21 mouse cellular contexts compared by ENCODE assay signal in the genomic region with DNA sequence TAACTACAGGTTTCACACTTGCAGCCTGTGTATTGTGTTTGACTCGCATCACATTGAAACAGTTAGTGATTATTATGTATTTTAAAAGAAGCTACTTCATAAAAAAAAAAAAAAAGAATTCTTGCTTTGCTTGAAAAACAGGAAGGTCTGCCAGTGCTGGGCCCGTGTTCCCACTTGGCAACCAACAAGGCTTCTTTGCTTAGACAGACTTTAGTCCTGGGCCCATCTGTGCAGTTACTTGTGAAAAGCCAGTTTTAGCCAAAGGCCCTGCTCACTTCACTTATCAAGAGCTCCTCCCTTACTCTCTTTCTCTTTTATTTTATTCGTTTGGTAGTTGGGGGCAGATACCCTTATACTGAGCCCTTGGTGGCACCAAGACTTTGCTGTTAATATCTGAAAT. TPM values are rescaled to one million over a fixed set of nuclear protein-coding genes. Genes with fewer than 3 reads are reported as not detected.
"Had no signal": no experiment of that assay in that cellular context is flagged by ENCODE, and none has a peak within 500 bp of the region (broad histone marks: within the 10 kb centered on the region; RNA-seq: fewer than 3 reads in every experiment).

No protein-coding gene starts in this region.

- ATAC-seq: liver, postnatal 0 days; lung, postnatal 0 days; midbrain, embryonic 13.5 days; midbrain, embryonic 15.5 days had no signal

- H3K9ac ChIP-seq: liver, postnatal 0 days; lung, embryonic 15.5 days; midbrain, embryonic 13.5 days; midbrain, embryonic 15.5 days; neural tube, embryonic 12.5 days; stomach, embryonic 15.5 days had no signal

- H3K4me2 ChIP-seq: lung, embryonic 15.5 days; midbrain, embryonic 11.5 days; midbrain, embryonic 13.5 days; midbrain, embryonic 15.5 days; neural tube, embryonic 12.5 days; stomach, embryonic 15.5 days had no signal

- H3K4me1 ChIP-seq: lung, embryonic 15.5 days; megakaryocyte, embryonic 14.5 days; midbrain, embryonic 13.5 days; midbrain, embryonic 15.5 days; neural tube, embryonic 12.5 days; stomach, embryonic 15.5 days had no signal

- H3K4me3 ChIP-seq: lung, embryonic 15.5 days; megakaryocyte, embryonic 14.5 days; midbrain, embryonic 13.5 days; midbrain, embryonic 15.5 days; neural tube, embryonic 12.5 days; stomach, embryonic 15.5 days had no signal

- DNase-seq: liver, postnatal 0 days; lung, adult 2 months; lung, postnatal 14 days; lung, postnatal 36 days; right cerebral cortex, postnatal 14 days; thymus, adult 18-20 months; thymus, postnatal 14 days; thymus, postnatal 36 days had no signal

- H3K27ac ChIP-seq: lung, embryonic 15.5 days; macrophage; midbrain, embryonic 13.5 days; midbrain, embryonic 15.5 days; neural tube, embryonic 12.5 days; stomach, embryonic 15.5 days; stomach, postnatal 0 days had no signal

- H3K27me3 ChIP-seq: lung, embryonic 15.5 days; midbrain, embryonic 13.5 days; midbrain, embryonic 15.5 days; neural tube, embryonic 12.5 days; stomach, embryonic 15.5 days had no signal

- H3K36me3 ChIP-seq: lung, embryonic 15.5 days; midbrain, embryonic 15.5 days; neural tube, embryonic 12.5 days; stomach, embryonic 15.5 days had no signal

- H3K9me3 ChIP-seq: lung, embryonic 15.5 days; midbrain, embryonic 13.5 days; midbrain, embryonic 15.5 days; neural tube, embryonic 12.5 days; stomach, embryonic 15.5 days had no signal

RNA-seq across cellular contexts. Expression of gene Syt17, which starts 36.1 kb away (rescaled TPM):
- total RNA-seq: megakaryocyte progenitor cell, adult 5-6 weeks; monocyte, adult 5-6 weeks; neutrophil, adult 5-6 weeks had no signal
- polyA plus RNA-seq: macrophage had no signal
